Mouse (Mus musculus) heart, adult 9 months (tissue): ENCODE data around the gene Habp4.

ENCODE experiments used
- DNase-seq, 2 experiments: peaks; one replicate each; pipeline ENCODE4 v3.0.0; 2022; ENCODE audit warnings: low spot score in 2 of 2

Habp4 gene

GRCm38 (mm10) chr13:64235777-64236176, 74.2 kb downstream of the Habp4 start:
- DNase-seq = no peak
